Mouse (Mus musculus) cortical plate, adult 2 months (tissue): ENCODE measurements around the gene Scrn1.

Source experiments
- CTCF ChIP-seq: fragments of 200-500 bp; IDR thresholded peaks from 2 replicates; pipeline ENCODE4 v1.5.1; 2011; ENCODE audit warnings: mild to moderate bottlenecking, control low read depth, low read length; ENCODE audit not compliant: insufficient read depth; ENCODE audit errors: extremely low read depth
- POLR2A ChIP-seq: fragments of 200-500 bp; IDR thresholded peaks from 2 replicates; pipeline ENCODE4 v1.6.1; 2011; ENCODE audit warnings: mild to moderate bottlenecking, low read length, control low read depth; ENCODE audit not compliant: insufficient read depth; ENCODE audit errors: extremely low read depth

DNA sequence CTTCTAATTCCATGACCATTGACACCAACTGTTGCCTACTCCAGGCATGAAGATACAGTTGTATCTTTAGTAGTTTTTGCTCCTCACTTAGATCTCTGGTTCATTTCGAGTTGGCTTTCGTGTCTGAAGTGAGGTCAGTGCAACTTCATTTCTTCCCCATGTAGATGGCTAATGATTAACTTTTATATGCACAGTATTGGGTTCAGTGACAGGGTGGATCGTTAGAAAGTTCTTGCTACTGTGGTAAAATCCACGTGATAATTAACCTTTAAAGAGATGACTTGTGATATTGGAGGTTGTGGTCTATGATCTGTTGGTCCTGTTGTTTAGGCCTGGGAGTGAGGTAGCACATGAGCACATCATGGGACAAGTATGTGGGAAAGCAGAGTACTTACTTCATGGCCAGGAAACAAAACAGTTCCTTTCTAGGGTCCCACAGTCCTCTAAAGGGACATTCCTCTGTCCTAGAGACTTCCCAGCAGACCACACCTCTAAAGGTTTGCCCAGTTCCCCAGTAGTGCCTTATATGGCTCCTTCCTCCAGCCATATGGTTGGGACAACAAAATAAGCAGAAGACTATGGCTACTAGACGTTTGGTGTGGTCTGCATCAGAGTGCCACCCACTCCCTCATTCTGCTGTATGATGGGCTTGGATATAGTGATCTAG, 34.5 kb upstream of the Scrn1 start:
- TF ChIP-seq CTCF, result no peak
- TF ChIP-seq POLR2A, result no peak
